Mouse (Mus musculus) intestine, embryonic 14.5 days (tissue): ENCODE measurements at regions not wholly inside any gene's neighbourhood (a gene's known extent, or its start where the extent isn't known, plus 50 kb on each side); places are given as distances from the start of the nearest gene placed in this dataset.
"Not testable (repeated sequence)": the region's sequence is repeated elsewhere in the genome, so short reads cannot be mapped to it uniquely, and the experiment has no call there.

Experiments
- ATAC-seq: fragments of 200-750 bp; cut with Nextera tagmentation; replicated peaks from 2 replicates; pipeline ENCODE4 v1.8.0; 2017; ENCODE audit warnings: low read depth, moderate number of reproducible peaks, moderate TSS enrichment, moderate library complexity; ENCODE audit not compliant: low FRiP score, low TSS enrichment
- DNase-seq: peaks from one replicate; pipeline ENCODE4 v3.0.0-alpha.2; 2018; ENCODE audit warnings: low spot score
- H3K27ac ChIP-seq: fragments of 300-500 bp; sonication (generic); 2 replicates; pipeline ENCODE4 v1.5.1; 2014; ENCODE audit warnings: low read depth, mild to moderate bottlenecking, control low read depth
- H3K27me3 ChIP-seq: fragments of 300-500 bp; sonication (generic); replicated peaks from 2 replicates; pipeline ENCODE4 v1.6.1; 2014; ENCODE audit warnings: low read length, control low read depth; ENCODE audit not compliant: control insufficient read depth, insufficient read depth
- H3K36me3 ChIP-seq: fragments of 300-500 bp; sonication (generic); 2 replicates; pipeline ENCODE4 v1.6.1; 2014; ENCODE audit warnings: low read length, control low read depth; ENCODE audit not compliant: control insufficient read depth, insufficient read depth
- H3K4me1 ChIP-seq: fragments of 300-500 bp; sonication (generic); replicated peaks from 2 replicates; pipeline ENCODE4 v1.6.1; 2014; ENCODE audit warnings: low read length, control low read depth, mixed read lengths; ENCODE audit not compliant: control insufficient read depth, insufficient read depth
- H3K4me2 ChIP-seq: fragments of 300-500 bp; sonication (generic); 2 replicates; pipeline ENCODE4 v1.6.1; 2014; ENCODE audit warnings: low read length
- H3K4me3 ChIP-seq: fragments of 300-500 bp; sonication (generic); 2 replicates; pipeline ENCODE4 v1.5.1; 2014; ENCODE audit warnings: low read depth, low read length, control low read depth, mixed read lengths
- H3K9ac ChIP-seq: fragments of 300-500 bp; sonication (generic); 2 replicates; pipeline ENCODE4 v1.6.1; 2014; ENCODE audit warnings: mild to moderate bottlenecking, low read length
- H3K9me3 ChIP-seq: fragments of 300-500 bp; sonication (generic); 2 replicates; pipeline ENCODE4 v1.6.1; 2016; ENCODE audit warnings: low read length, control low read depth; ENCODE audit not compliant: control insufficient read depth
- WGBS: fragments of 180-500 bp; shearing (Covaris S2); extraction: QIAGEN DNeasy Blood & Tissue Kit; methylation state at CpG from one replicate; pipeline ENCODE4 v1.1.7; 2014; 5-methylcytosine and 5-hydroxymethylcytosine counted together

GRCm38 (mm10) chr5:51941925-51942291 lies 248.4 kb downstream of the Dhx15 start:
- H3K27ac ChIP-seq, DNase-seq, H3K9ac ChIP-seq, H3K9me3 ChIP-seq, H3K4me1 ChIP-seq, ATAC-seq, H3K4me2 ChIP-seq, H3K4me3 ChIP-seq, H3K36me3 ChIP-seq, H3K27me3 ChIP-seq: not testable (repeated sequence)
- 42% methylated on average over 4 of the region's 4 CpGs for WGBS

GRCm38 (mm10) chr5:51941255-51941924 lies 248.9 kb downstream of the Dhx15 start:
- DNase-seq: no peak
- Histone ChIP-seq H3K36me3 (no peaks in the 10 kb centered on the region), H3K4me1 (no peaks in the 10 kb centered on the region; the same call in 1 of the 2 replicates), H3K27ac (no peak overlapping the region), H3K9me3 (no peaks in the 10 kb centered on the region), H3K4me3 (no peak overlapping the region), H3K9ac (no peak overlapping the region), H3K27me3 (no peaks in the 10 kb centered on the region), H3K4me2 (no peak overlapping the region)
- ATAC-seq: no peak
- WGBS: 32% methylated on average over 8 of the region's 8 CpGs

DNA sequence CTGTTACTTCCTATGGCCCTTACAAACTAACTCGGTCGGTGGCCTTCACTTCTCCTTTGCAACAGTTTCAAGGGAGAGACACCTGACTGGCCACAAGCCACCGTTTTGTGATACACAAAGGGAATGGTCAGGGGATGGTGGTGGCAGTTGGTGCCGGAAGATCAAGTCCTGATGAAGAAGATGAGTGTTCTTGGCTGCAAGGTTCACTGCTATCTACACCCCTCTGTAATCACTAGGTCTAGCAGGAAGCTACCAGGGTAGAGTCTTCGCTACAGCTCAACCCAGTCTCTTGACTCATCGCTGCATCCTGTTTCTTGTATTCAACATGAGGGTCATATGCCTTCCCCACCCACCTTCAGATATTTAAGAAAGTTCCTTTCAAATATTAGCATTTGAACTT lies 251.5 kb downstream of the Dhx15 start:
- no peak for ATAC-seq
- Histone ChIP-seq H3K27me3 (no peaks in the 10 kb centered on the region), H3K27ac (no peak overlapping the region), H3K4me2 (no peak overlapping the region), H3K4me1 (no peaks in the 10 kb centered on the region; the same call in 1 of the 2 replicates), H3K36me3 (no peaks in the 10 kb centered on the region), H3K9me3 (no peaks in the 10 kb centered on the region), H3K4me3 (no peak overlapping the region), H3K9ac (no peak overlapping the region)
- 94% methylated on average over 6 of the region's 6 CpGs for WGBS
- no peak for DNase-seq

- Histone ChIP-seq H3K4me3 (no peak overlapping the region), H3K4me1 (no peaks in the 10 kb centered on the region; the same call in 1 of the 2 replicates), H3K4me2 (no peak overlapping the region), H3K9ac (no peak overlapping the region), H3K27ac (no peak overlapping the region), H3K9me3 (no peaks in the 10 kb centered on the region), H3K36me3 (no peaks in the 10 kb centered on the region), H3K27me3 (no peaks in the 10 kb centered on the region)
- ATAC-seq (no peak), DNase-seq (no peak)
- 83% methylated on average over 6 of the region's 6 CpGs for WGBS
Observed at GRCm38 (mm10) chr5:51937320-51937719, 253.0 kb downstream of the Dhx15 start.

DNA sequence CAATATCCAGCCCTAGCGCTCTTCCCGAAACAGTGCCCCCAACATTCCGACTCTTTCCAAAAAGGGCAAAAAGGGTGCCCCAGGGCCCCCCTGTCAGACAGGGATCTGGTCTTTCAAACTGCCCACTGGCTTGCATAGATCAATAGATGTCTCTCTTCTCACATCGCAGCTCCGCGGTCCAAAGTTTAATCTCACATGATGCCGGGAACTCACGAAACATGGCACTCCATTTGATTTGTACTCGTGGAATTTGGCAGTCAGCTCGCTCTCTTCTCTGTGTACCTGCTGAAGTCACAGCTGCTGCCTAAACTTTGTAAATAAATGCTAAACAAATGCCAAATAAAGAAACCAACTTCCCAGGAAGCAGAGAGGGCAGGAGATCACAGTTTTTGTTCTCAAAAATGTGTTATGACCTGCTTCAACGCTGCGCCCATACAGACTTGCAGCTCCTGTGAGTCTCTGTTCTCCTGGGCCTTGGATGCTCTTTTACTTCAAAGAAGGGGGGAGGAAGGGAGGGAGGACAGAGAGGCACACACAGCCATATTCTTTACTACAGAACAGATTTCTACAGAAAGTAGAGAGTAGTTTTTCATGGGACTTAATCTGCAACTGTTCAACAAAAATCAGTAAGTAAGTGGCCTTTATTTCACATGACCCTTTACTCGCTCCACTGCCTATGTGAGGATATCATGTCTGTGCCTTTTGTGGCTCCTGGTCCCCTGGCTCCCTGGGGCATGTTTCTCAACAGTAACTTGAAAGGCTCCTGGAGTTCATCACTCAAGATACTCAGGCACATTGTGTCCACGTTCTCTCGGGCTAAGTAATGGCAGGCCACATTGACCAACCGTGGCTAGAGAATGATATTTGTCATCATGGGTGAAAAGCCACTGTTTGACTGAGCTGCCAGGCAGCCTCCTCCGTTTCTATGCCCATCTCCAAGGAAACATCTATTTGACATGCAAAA lies 254.6 kb downstream of the Dhx15 start:
- no peak overlapping the region for H3K9ac ChIP-seq
- no peaks in the 10 kb centered on the region for H3K27me3 ChIP-seq
- no peaks in the 10 kb centered on the region for H3K4me1 ChIP-seq
- 77% methylated on average over 17 of the region's 17 CpGs for WGBS
- DNase-seq: no peak
- H3K36me3 ChIP-seq: no peaks in the 10 kb centered on the region
- H3K4me3 ChIP-seq: no peak overlapping the region
- no peak overlapping the region for H3K27ac ChIP-seq
- no peak for ATAC-seq
- H3K4me2 ChIP-seq: no peak overlapping the region
- H3K9me3 ChIP-seq: no peaks in the 10 kb centered on the region

DNA sequence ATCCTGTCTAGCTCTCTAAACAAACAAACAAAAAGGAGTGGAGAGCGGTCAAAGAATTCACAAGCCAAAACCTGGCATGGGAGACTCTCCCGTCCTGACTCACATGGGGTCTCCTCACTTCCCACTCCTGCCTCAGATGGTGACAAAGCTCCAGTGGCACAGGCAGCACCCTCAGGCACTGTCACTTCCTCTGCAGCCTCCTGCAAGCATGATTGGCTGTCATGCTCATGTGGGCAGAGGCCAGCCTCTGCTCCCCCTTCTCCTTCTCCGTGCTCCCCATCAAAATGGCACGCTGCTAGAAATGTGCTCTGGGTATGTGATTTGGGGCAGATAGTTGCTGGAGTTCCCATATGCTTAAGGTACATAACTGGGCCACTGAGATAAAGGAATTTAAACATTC lies 255.4 kb downstream of the Dhx15 start:
- H3K4me1 ChIP-seq: no peaks in the 10 kb centered on the region
- no peak overlapping the region for H3K27ac ChIP-seq
- no peaks in the 10 kb centered on the region for H3K36me3 ChIP-seq
- ATAC-seq: no peak
- 79% methylated on average over 4 of the region's 4 CpGs for WGBS
- H3K27me3 ChIP-seq: no peaks in the 10 kb centered on the region
- H3K4me3 ChIP-seq: no peak overlapping the region
- no peak overlapping the region for H3K9ac ChIP-seq
- H3K4me2 ChIP-seq: no peak overlapping the region
- no peak for DNase-seq
- H3K9me3 ChIP-seq: no peaks in the 10 kb centered on the region

- 91% methylated on average over 1 of the region's 1 CpGs for WGBS
- no peak for ATAC-seq
Observed at GRCm38 (mm10) chr5:51933331-51933730, 257.0 kb downstream of the Dhx15 start.

DNA sequence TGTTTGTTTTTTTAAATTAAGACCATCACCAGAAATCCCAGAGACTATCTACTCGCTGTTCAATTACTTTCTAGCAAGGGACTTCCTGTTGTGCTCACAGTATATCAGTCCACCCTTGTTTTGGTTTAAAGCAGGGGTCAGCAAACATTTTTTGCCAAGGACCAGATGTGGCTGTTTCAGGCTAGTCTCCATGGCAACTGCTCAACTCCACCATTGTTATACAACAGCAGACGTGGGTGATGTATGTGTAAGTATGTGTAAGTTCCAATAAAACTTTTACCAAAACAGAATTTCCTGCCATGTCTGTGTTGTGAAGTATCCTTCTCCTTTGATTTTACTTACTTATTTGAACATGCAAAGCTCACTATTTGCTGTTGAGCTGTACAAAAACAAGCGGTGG lies 259.9 kb downstream of the Dhx15 start:
- Histone ChIP-seq H3K4me3 (no peak overlapping the region), H3K4me2 (no peak overlapping the region), H3K27ac (no peak overlapping the region), H3K4me1 (no peaks in the 10 kb centered on the region), H3K36me3 (no peaks in the 10 kb centered on the region), H3K9ac (no peak overlapping the region), H3K9me3 (no peaks in the 10 kb centered on the region), H3K27me3 (no peaks in the 10 kb centered on the region)
- DNase-seq: no peak
- WGBS: 74% methylated on average over 3 of the region's 3 CpGs
- no peak for ATAC-seq

More at GRCm38 (mm10) chr5:51933331-51933730, 257.0 kb downstream of the Dhx15 start:
- H3K36me3 ChIP-seq: no peaks in the 10 kb centered on the region
- H3K27me3 ChIP-seq: no peaks in the 10 kb centered on the region
- H3K4me3 ChIP-seq: no peak overlapping the region
- H3K9me3 ChIP-seq: no peaks in the 10 kb centered on the region
- H3K9ac ChIP-seq: no peak overlapping the region
- DNase-seq: no peak
- no peak overlapping the region for H3K27ac ChIP-seq
- no peaks in the 10 kb centered on the region for H3K4me1 ChIP-seq
- no peak overlapping the region for H3K4me2 ChIP-seq
